Mouse (Mus musculus): ENCODE measurements around the gene Pcsk6.

DNA sequence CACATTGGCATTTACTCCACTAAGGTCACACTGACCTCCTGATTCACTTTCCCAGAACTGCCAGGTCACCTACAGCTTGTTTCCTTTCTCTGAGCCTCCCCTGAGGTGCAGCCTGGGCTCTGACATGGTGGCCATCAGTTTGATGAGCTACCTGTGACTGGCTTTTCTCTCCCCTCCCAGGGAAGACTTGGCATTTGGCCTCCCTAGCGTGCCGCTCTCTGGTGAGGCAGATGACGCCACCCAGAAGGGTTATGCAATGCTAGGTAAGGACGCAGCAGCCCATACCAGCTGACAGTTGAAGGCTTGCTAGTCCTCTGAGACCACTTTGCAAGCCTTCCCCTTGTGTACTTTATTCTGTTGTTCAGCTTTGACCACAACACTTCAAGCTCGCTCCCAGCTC is 141.9 kb downstream of the Pcsk6 start:
- TF ChIP-seq POLR2A (IDR thresholded peaks at IDR 0.05; ENCODE audit: insufficient read depth, low read length) = no peak
- no peak for TF ChIP-seq CTCF (IDR thresholded peaks at IDR 0.05; ENCODE audit: low read depth, low read length)
- TF ChIP-seq EP300 (IDR thresholded peaks at IDR 0.05; ENCODE audit: insufficient read depth, low read depth, low read length) = no peak

All from ES-Bruce4 (cell line).